Mouse (Mus musculus) hindbrain, embryonic 15.5 days (tissue): ENCODE data around the gene Ndufb4. TPM values are rescaled to one million over a fixed set of nuclear protein-coding genes. Genes with fewer than 3 reads are reported as not detected.
"Not testable (repeated sequence)": the region's sequence is repeated elsewhere in the genome, so short reads cannot be mapped to it uniquely, and the experiment has no call there.

Experiments
- ATAC-seq: fragments of 200-750 bp; cut with Nextera tagmentation; 2 replicates; pipeline ENCODE4 v1.8.0; 2017; ENCODE audit warnings: low read depth, moderate number of reproducible peaks, moderate TSS enrichment; ENCODE audit not compliant: low FRiP score
- H3K27ac ChIP-seq: fragments of 300-500 bp; sonication (generic); replicated peaks from 2 replicates; pipeline ENCODE4 v1.5.1; 2015; ENCODE audit warnings: mild to moderate bottlenecking, inconsistent platforms
- H3K27me3 ChIP-seq: fragments of 300-500 bp; sonication (generic); 2 replicates; pipeline ENCODE4 v1.6.1; 2015; ENCODE audit warnings: control low read depth, inconsistent platforms
- H3K36me3 ChIP-seq: fragments of 300-500 bp; sonication (generic); 2 replicates; pipeline ENCODE4 v1.6.1; 2015; ENCODE audit warnings: control low read depth, inconsistent platforms
- H3K4me1 ChIP-seq: fragments of 300-500 bp; sonication (generic); replicated peaks from 2 replicates; pipeline ENCODE4 v1.6.1; 2015; ENCODE audit warnings: control low read depth, inconsistent platforms
- H3K4me2 ChIP-seq: fragments of 300-500 bp; sonication (generic); 2 replicates; pipeline ENCODE4 v1.6.1; 2015; ENCODE audit warnings: moderate library complexity, mild to moderate bottlenecking, inconsistent platforms
- H3K4me3 ChIP-seq: fragments of 300-500 bp; sonication (generic); 2 replicates; pipeline ENCODE4 v1.5.1; 2015; ENCODE audit warnings: mild to moderate bottlenecking, inconsistent platforms
- H3K9ac ChIP-seq: fragments of 300-500 bp; sonication (generic); 2 replicates; pipeline ENCODE4 v1.6.1; 2015; ENCODE audit warnings: inconsistent platforms
- H3K9me3 ChIP-seq: fragments of 300-500 bp; sonication (generic); 2 replicates; pipeline ENCODE4 v1.6.1; 2016; ENCODE audit warnings: control low read depth, inconsistent platforms
- WGBS: fragments of 180-500 bp; shearing (Covaris S2); methylation state at CpG from one replicate; pipeline ENCODE4 v1.1.7; 2015; 5-methylcytosine and 5-hydroxymethylcytosine counted together
- polyA plus RNA-seq: library from polyadenylated mRNA; unstranded; fragments of >200 nt; fragmentation: Nextera tagmentation; extraction: Ambion mirVana; gene quantifications from 2 replicates; pipeline ENCODE4 v1.2.1, GENCODE M21; 2015

Ndufb4 gene
- polyA plus RNA-seq, 1 experiment from 2014 or later = 56.8 TPM

- H3K36me3 ChIP-seq = peaks cover 29% of the 10 kb centered on the region
- H3K4me3 ChIP-seq = no peak overlapping the region
- 94% methylated on average over 8 of the region's 8 CpGs for WGBS
- H3K27me3 ChIP-seq = no peaks in the 10 kb centered on the region
- H3K9ac ChIP-seq = no peak overlapping the region
- ATAC-seq = no peak
- no peaks in the 10 kb centered on the region for H3K9me3 ChIP-seq
- peaks cover 9% of the 10 kb centered on the region for H3K4me1 ChIP-seq
- no peak overlapping the region for H3K4me2 ChIP-seq
- no peak overlapping the region for H3K27ac ChIP-seq
Measured at GRCm38 (mm10) chr16:37647936-37648335, 6.3 kb downstream of the Ndufb4 start.

- Histone ChIP-seq H3K4me3 (no peak overlapping the region), H3K9me3 (no peaks in the 10 kb centered on the region)
Measured at GRCm38 (mm10) chr16:37647067-37647466, 7.2 kb downstream of the Ndufb4 start.

GRCm38 (mm10) chr16:37645799-37646198, 8.5 kb downstream of the Ndufb4 start:
- Histone ChIP-seq H3K4me2 (no peak overlapping the region), H3K9ac (no peak overlapping the region), H3K36me3 (peaks cover 29% of the 10 kb centered on the region), H3K4me1 (no peaks in the 10 kb centered on the region), H3K27ac (no peak overlapping the region), H3K4me3 (no peak overlapping the region), H3K27me3 (no peaks in the 10 kb centered on the region), H3K9me3 (no peaks in the 10 kb centered on the region)
- WGBS = 89% methylated on average over 3 of the region's 3 CpGs
- no peak for ATAC-seq

More at GRCm38 (mm10) chr16:37647067-37647466, 7.2 kb downstream of the Ndufb4 start:
- Histone ChIP-seq H3K4me1 (peaks cover under 1% of the 10 kb centered on the region; the same call in 1 of the 2 replicates), H3K9ac (no peak overlapping the region), H3K27me3 (no peaks in the 10 kb centered on the region), H3K27ac (no peak overlapping the region), H3K4me2 (no peak overlapping the region), H3K36me3 (peaks cover 29% of the 10 kb centered on the region)
- 87% methylated on average over 16 of the region's 16 CpGs for WGBS
- ATAC-seq = no peak

- Histone ChIP-seq H3K4me3 (no peak overlapping the region), H3K9ac (no peak overlapping the region), H3K36me3 (peaks cover 29% of the 10 kb centered on the region), H3K4me2 (no peak overlapping the region), H3K4me1 (no peaks in the 10 kb centered on the region), H3K27me3 (no peaks in the 10 kb centered on the region), H3K27ac (no peak overlapping the region), H3K9me3 (no peaks in the 10 kb centered on the region)
- 95% methylated on average over 8 of the region's 8 CpGs for WGBS
- no peak for ATAC-seq
Measured at GRCm38 (mm10) chr16:37645211-37645610, 9.0 kb downstream of the Ndufb4 start.

- Histone ChIP-seq H3K36me3 (peaks cover 29% of the 10 kb centered on the region), H3K9me3 (no peaks in the 10 kb centered on the region), H3K27ac (no peak overlapping the region), H3K4me1 (no peaks in the 10 kb centered on the region), H3K4me2 (no peak overlapping the region), H3K27me3 (no peaks in the 10 kb centered on the region), H3K4me3 (no peak overlapping the region), H3K9ac (no peak overlapping the region)
- WGBS = 96% methylated on average over 5 of the region's 5 CpGs
- no peak for ATAC-seq
Measured at GRCm38 (mm10) chr16:37644486-37644885, 9.8 kb downstream of the Ndufb4 start.

GRCm38 (mm10) chr16:37640522-37640921, 13.7 kb downstream of the Ndufb4 start:
- H3K9ac ChIP-seq, H3K4me3 ChIP-seq, H3K4me1 ChIP-seq, H3K4me2 ChIP-seq, H3K9me3 ChIP-seq, ATAC-seq, H3K27ac ChIP-seq, H3K27me3 ChIP-seq, H3K36me3 ChIP-seq: not testable (repeated sequence)

- Histone ChIP-seq H3K4me2 (no peak overlapping the region), H3K27me3 (no peaks in the 10 kb centered on the region), H3K9ac (no peak overlapping the region), H3K27ac (no peak overlapping the region), H3K36me3 (no peaks in the 10 kb centered on the region), H3K9me3 (no peaks in the 10 kb centered on the region), H3K4me1 (no peaks in the 10 kb centered on the region), H3K4me3 (no peak overlapping the region)
- ATAC-seq = no peak
Measured at GRCm38 (mm10) chr16:37637802-37638201, 16.5 kb downstream of the Ndufb4 start.

GRCm38 (mm10) chr16:37636107-37636506, 18.1 kb downstream of the Ndufb4 start:
- H3K4me3 ChIP-seq = no peak overlapping the region
- WGBS = 67% methylated on average over 6 of the region's 6 CpGs

GRCm38 (mm10) chr16:37635095-37635494, 19.2 kb downstream of the Ndufb4 start:
- Histone ChIP-seq H3K9ac (no peak overlapping the region), H3K4me2 (no peak overlapping the region), H3K27me3 (no peaks in the 10 kb centered on the region), H3K36me3 (no peaks in the 10 kb centered on the region), H3K4me3 (no peak overlapping the region), H3K27ac (no peak overlapping the region), H3K9me3 (no peaks in the 10 kb centered on the region), H3K4me1 (no peaks in the 10 kb centered on the region)
- ATAC-seq = no peak
- WGBS = 97% methylated on average over 1 of the region's 1 CpGs

More at GRCm38 (mm10) chr16:37636107-37636506, 18.1 kb downstream of the Ndufb4 start:
- Histone ChIP-seq H3K36me3 (no peaks in the 10 kb centered on the region), H3K27ac (no peak overlapping the region), H3K4me2 (no peak overlapping the region), H3K27me3 (no peaks in the 10 kb centered on the region), H3K9me3 (no peaks in the 10 kb centered on the region), H3K4me1 (no peaks in the 10 kb centered on the region), H3K9ac (no peak overlapping the region)
- no peak for ATAC-seq

GRCm38 (mm10) chr16:37634578-37634977, 19.7 kb downstream of the Ndufb4 start:
- Histone ChIP-seq H3K4me1 (no peaks in the 10 kb centered on the region), H3K9me3 (no peaks in the 10 kb centered on the region), H3K4me2 (no peak overlapping the region), H3K4me3 (no peak overlapping the region), H3K9ac (no peak overlapping the region), H3K36me3 (no peaks in the 10 kb centered on the region), H3K27me3 (no peaks in the 10 kb centered on the region), H3K27ac (no peak overlapping the region)
- WGBS = 72% methylated on average over 9 of the region's 9 CpGs
- ATAC-seq = no peak

GRCm38 (mm10) chr16:37629011-37629410, 25.2 kb downstream of the Ndufb4 start:
- H3K27ac ChIP-seq = peak overlapping the region; percentile 9; the same call in 1 of the 2 replicates
- no peak overlapping the region for H3K4me3 ChIP-seq
- H3K4me1 ChIP-seq = 0 out of 2 replicates have a peak, but pooled peaks cover 10% of the 10 kb centered on the region
- ATAC-seq = peak; percentile 74; the same call in 1 of the 2 replicates
- 59% methylated on average over 7 of the region's 7 CpGs for WGBS
- H3K9ac ChIP-seq = no peak overlapping the region
- no peaks in the 10 kb centered on the region for H3K36me3 ChIP-seq
- H3K9me3 ChIP-seq = no peaks in the 10 kb centered on the region
- no peaks in the 10 kb centered on the region for H3K27me3 ChIP-seq
- H3K4me2 ChIP-seq = no peak overlapping the region

GRCm38 (mm10) chr16:37628336-37628735, 25.9 kb downstream of the Ndufb4 start:
- Histone ChIP-seq H3K36me3 (no peaks in the 10 kb centered on the region), H3K9me3 (no peaks in the 10 kb centered on the region), H3K4me1 (0 out of 2 replicates have a peak, but pooled peaks cover 10% of the 10 kb centered on the region), H3K27me3 (no peaks in the 10 kb centered on the region), H3K9ac (no peak overlapping the region), H3K4me3 (no peak overlapping the region), H3K4me2 (no peak overlapping the region), H3K27ac (no peak overlapping the region)
- no peak for ATAC-seq
- 62% methylated on average over 9 of the region's 9 CpGs for WGBS

- ATAC-seq = no peak
- Histone ChIP-seq H3K27ac (no peak overlapping the region), H3K9me3 (no peaks in the 10 kb centered on the region), H3K27me3 (no peaks in the 10 kb centered on the region), H3K4me1 (0 out of 2 replicates have a peak, but pooled peaks cover 13% of the 10 kb centered on the region), H3K9ac (no peak overlapping the region), H3K4me3 (no peak overlapping the region), H3K4me2 (no peak overlapping the region), H3K36me3 (no peaks in the 10 kb centered on the region)
- 62% methylated on average over 4 of the region's 4 CpGs for WGBS
Measured at GRCm38 (mm10) chr16:37626388-37626949, 27.8 kb downstream of the Ndufb4 start.
